Mouse (Mus musculus) liver, embryonic 13.5 days (tissue): ENCODE results near the gene Hist2h2be. TPM values are rescaled to one million over a fixed set of nuclear protein-coding genes. Genes with fewer than 3 reads are reported as not detected.
"Not testable (repeated sequence)": the region's sequence is repeated elsewhere in the genome, so short reads cannot be mapped to it uniquely, and the experiment has no call there.

Experiments used
- ATAC-seq: fragments of 200-750 bp; cut with Nextera tagmentation; 2 replicates; pipeline ENCODE4 v1.8.0; 2017; ENCODE audit warnings: low read depth, mild to moderate bottlenecking, moderate number of reproducible peaks, moderate library complexity
- DNase-seq: peaks from one replicate; pipeline ENCODE4 v3.0.0; 2022
- H3K27ac ChIP-seq: fragments of 300-500 bp; sonication (generic); 2 replicates; pipeline ENCODE4 v1.5.1; 2015; ENCODE audit warnings: moderate library complexity, mild to moderate bottlenecking, inconsistent platforms
- H3K27me3 ChIP-seq: fragments of 300-500 bp; sonication (generic); 2 replicates; pipeline ENCODE4 v1.6.1; 2015; ENCODE audit warnings: mild to moderate bottlenecking, inconsistent platforms
- H3K36me3 ChIP-seq: fragments of 300-500 bp; sonication (generic); 2 replicates; pipeline ENCODE4 v1.6.1; 2015; ENCODE audit warnings: mild to moderate bottlenecking, inconsistent platforms
- H3K4me1 ChIP-seq: fragments of 300-500 bp; sonication (generic); replicated peaks from 2 replicates; pipeline ENCODE4 v1.6.1; 2015; ENCODE audit warnings: inconsistent platforms
- H3K4me2 ChIP-seq: fragments of 300-500 bp; sonication (generic); 2 replicates; pipeline ENCODE4 v1.6.1; 2015; ENCODE audit warnings: inconsistent platforms, mild to moderate bottlenecking, moderate library complexity
- H3K4me3 ChIP-seq: fragments of 300-500 bp; sonication (generic); replicated peaks from 2 replicates; pipeline ENCODE4 v1.5.1; 2015; ENCODE audit warnings: mild to moderate bottlenecking, inconsistent platforms
- H3K9ac ChIP-seq: fragments of 300-500 bp; sonication (generic); 2 replicates; pipeline ENCODE4 v1.6.1; 2015; ENCODE audit warnings: mild to moderate bottlenecking, inconsistent platforms
- H3K9me3 ChIP-seq: fragments of 300-500 bp; sonication (generic); replicated peaks from 2 replicates; pipeline ENCODE4 v1.6.1; 2016; ENCODE audit warnings: inconsistent platforms
- WGBS: fragments of 180-500 bp; shearing (Covaris S2); methylation state at CpG from one replicate; pipeline ENCODE4 v1.1.7; 2015; ENCODE audit not compliant: insufficient replicate concordance; 5-methylcytosine and 5-hydroxymethylcytosine counted together
- polyA plus RNA-seq: library from polyadenylated mRNA; unstranded; fragments of >200 nt; fragmentation: Nextera tagmentation; extraction: Ambion mirVana; gene quantifications from 2 replicates; pipeline ENCODE4 v1.2.1, GENCODE M21; 2015

The Hist2h2be gene
- polyA plus RNA-seq, 1 experiment from 2014 or later: 5.4 TPM

- DNase-seq: no peak
- H3K4me3 ChIP-seq: peak overlapping the region; percentile 66
Observed at GRCm38 (mm10) chr3:96243921-96244572, 23.1 kb downstream of the Hist2h2be start.

GRCm38 (mm10) chr3:96245003-96245886, 24.3 kb downstream of the Hist2h2be start, which contains the start of gene Hist2h2aa1:
Gene Hist2h2aa1, plus strand, starts transcription at chr3:96245497.
- WGBS: under 1% methylated on average over 38 of the region's 88 CpGs
- DNase-seq (peak; percentile 83), ATAC-seq (peak; percentile 72)
- not testable (repeated sequence) for H3K36me3 ChIP-seq, H3K27me3 ChIP-seq, H3K9me3 ChIP-seq
- Histone ChIP-seq H3K4me3 (peak within 1 kb of the TSS; percentile 66), H3K27ac (peak within 1 kb of the TSS; percentile 98), H3K4me1 (peaks cover 73% of the 10 kb centered on the region), H3K4me2 (peak within 1 kb of the TSS; percentile 77), H3K9ac (peak within 1 kb of the TSS; percentile 91)

More at GRCm38 (mm10) chr3:96243921-96244572, 23.1 kb downstream of the Hist2h2be start:
- Histone ChIP-seq H3K27ac (peak overlapping the region; percentile 98), H3K4me1 (peaks cover 61% of the 10 kb centered on the region), H3K4me2 (peak overlapping the region; percentile 77), H3K36me3 (no peaks in the 10 kb centered on the region), H3K27me3 (no peaks in the 10 kb centered on the region), H3K9ac (peak overlapping the region; percentile 91), H3K9me3 (no peaks in the 10 kb centered on the region)
- no peak for ATAC-seq
- 63% methylated on average over 7 of the region's 7 CpGs for WGBS

- peak; percentile 61 for ATAC-seq
- not testable (repeated sequence) for H3K36me3 ChIP-seq, H3K27me3 ChIP-seq, H3K9me3 ChIP-seq, DNase-seq
- peak overlapping the region; percentile 44 for H3K4me3 ChIP-seq
- peak overlapping the region; percentile 47 for H3K4me2 ChIP-seq
- WGBS: 0% methylated on average over 10 of the region's 21 CpGs
- peak overlapping the region; percentile 63; the same call in 1 of the 2 replicates for H3K9ac ChIP-seq
- peaks cover 74% of the 10 kb centered on the region for H3K4me1 ChIP-seq
- H3K27ac ChIP-seq: peak overlapping the region; percentile 92
Observed at GRCm38 (mm10) chr3:96246018-96246417, 25.1 kb downstream of the Hist2h2be start.

DNA sequence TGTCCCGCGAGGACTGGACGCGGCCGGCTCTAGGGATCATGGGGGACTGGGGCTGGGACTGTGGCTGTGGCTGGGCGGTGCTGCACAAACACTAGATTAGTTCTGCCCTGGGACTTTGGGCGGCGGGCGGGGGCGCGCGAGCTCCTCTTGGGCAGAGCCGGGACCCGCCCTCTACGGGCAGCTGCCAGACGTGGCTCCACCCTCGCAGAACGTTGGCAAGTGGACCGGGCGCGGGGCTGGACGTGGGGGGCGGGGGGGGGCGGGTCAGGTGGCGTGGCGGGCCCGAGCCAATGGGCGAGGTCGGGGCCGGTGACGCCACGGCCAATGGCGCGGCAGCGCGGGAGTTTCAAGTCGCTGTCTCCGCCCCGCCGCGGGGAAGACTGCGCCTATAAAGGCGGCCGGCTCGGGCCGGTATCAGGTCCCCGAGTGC, 25.5 kb downstream of the Hist2h2be start, which contains the start of gene Hist2h3c1:
Gene Hist2h3c1, plus strand, starts transcription at position 259 of the 430 bp plus-strand sequence.
- peak within 1 kb of the TSS; percentile 69 for H3K4me2 ChIP-seq
- DNase-seq, H3K36me3 ChIP-seq, H3K9me3 ChIP-seq, H3K27me3 ChIP-seq: not testable (repeated sequence)
- peak within 1 kb of the TSS; percentile 93 for H3K27ac ChIP-seq
- no CpG with 5 or more reads among the region's 47 CpGs for WGBS
- H3K4me3 ChIP-seq: peak within 1 kb of the TSS; percentile 63
- peaks cover 72% of the 10 kb centered on the region for H3K4me1 ChIP-seq
- H3K9ac ChIP-seq: peak within 1 kb of the TSS; percentile 82
- ATAC-seq: peak; percentile 83

GRCm38 (mm10) chr3:96247356-96248140, 26.6 kb downstream of the Hist2h2be start:
- Histone ChIP-seq H3K4me2 (peak overlapping the region; percentile 69), H3K4me1 (peaks cover 66% of the 10 kb centered on the region), H3K4me3 (peak overlapping the region; percentile 63), H3K9me3 (no peaks in the 10 kb centered on the region), H3K27ac (peak overlapping the region; percentile 93), H3K36me3 (no peaks in the 10 kb centered on the region), H3K9ac (peak overlapping the region; percentile 82), H3K27me3 (no peaks in the 10 kb centered on the region)
- ATAC-seq (no peak), DNase-seq (no peak)
- WGBS: 2% methylated on average over 11 of the region's 11 CpGs

- DNase-seq (no peak), ATAC-seq (no peak)
- H3K27me3 ChIP-seq: no peaks in the 10 kb centered on the region
- no peaks in the 10 kb centered on the region for H3K9me3 ChIP-seq
- peak overlapping the region; percentile 82 for H3K9ac ChIP-seq
- peak overlapping the region; percentile 69 for H3K4me2 ChIP-seq
- peaks cover 67% of the 10 kb centered on the region for H3K4me1 ChIP-seq
- H3K4me3 ChIP-seq: peak overlapping the region; percentile 63
- 44% methylated on average over 6 of the region's 6 CpGs for WGBS
- no peaks in the 10 kb centered on the region for H3K36me3 ChIP-seq
- H3K27ac ChIP-seq: peak overlapping the region; percentile 93
Observed at GRCm38 (mm10) chr3:96248141-96249033, 27.5 kb downstream of the Hist2h2be start.

- Histone ChIP-seq H3K9me3 (no peaks in the 10 kb centered on the region), H3K27me3 (no peaks in the 10 kb centered on the region), H3K4me2 (peak overlapping the region; percentile 69), H3K36me3 (no peaks in the 10 kb centered on the region), H3K4me1 (peaks cover 67% of the 10 kb centered on the region), H3K9ac (peak overlapping the region; percentile 82), H3K27ac (peak overlapping the region; percentile 93), H3K4me3 (peak overlapping the region; percentile 63)
- DNase-seq (no peak), ATAC-seq (no peak)
- WGBS: 62% methylated on average over 4 of the region's 4 CpGs
Observed at GRCm38 (mm10) chr3:96249034-96249345, 28.1 kb downstream of the Hist2h2be start.

- ATAC-seq (no peak), DNase-seq (no peak)
- no peaks in the 10 kb centered on the region for H3K27me3 ChIP-seq
- H3K27ac ChIP-seq: peak overlapping the region; percentile 93
- peaks cover 75% of the 10 kb centered on the region for H3K4me1 ChIP-seq
- peak overlapping the region; percentile 32 for H3K4me2 ChIP-seq
- no peak overlapping the region for H3K4me3 ChIP-seq
- H3K36me3 ChIP-seq: no peaks in the 10 kb centered on the region
- H3K9me3 ChIP-seq: no peaks in the 10 kb centered on the region
- whole genome bisulfite sequencing: 49% methylated on average over 3 of the region's 3 CpGs
- H3K9ac ChIP-seq: peak overlapping the region; percentile 63
Observed at GRCm38 (mm10) chr3:96250890-96251289, 30.0 kb downstream of the Hist2h2be start.

DNA sequence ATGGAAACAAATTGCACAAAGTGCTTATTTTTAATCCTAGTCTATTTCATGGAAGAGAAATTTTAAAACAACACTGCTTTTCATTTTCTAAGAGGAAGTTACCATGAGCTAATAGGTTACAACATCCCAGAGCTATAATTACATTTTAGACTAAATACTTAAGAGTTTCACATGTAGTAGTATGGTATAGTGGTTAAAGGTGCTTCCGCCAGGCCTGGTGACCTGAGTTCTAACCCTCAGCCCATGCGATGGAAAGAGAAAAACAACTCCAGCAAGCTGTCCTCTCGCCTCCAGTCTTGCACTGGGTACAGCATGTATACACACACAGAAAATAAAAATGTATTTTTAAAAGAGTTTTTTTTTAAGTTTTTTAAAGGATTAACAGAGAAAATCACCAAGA, 30.9 kb downstream of the Hist2h2be start:
- no peak for ATAC-seq
- 73% methylated on average over 3 of the region's 3 CpGs for WGBS
- H3K9ac ChIP-seq: no peak overlapping the region
- peak overlapping the region; percentile 57; the same call in 1 of the 2 replicates for H3K27ac ChIP-seq
- H3K4me2 ChIP-seq: no peak overlapping the region
- H3K4me1 ChIP-seq: peaks cover 82% of the 10 kb centered on the region
- H3K36me3 ChIP-seq: no peaks in the 10 kb centered on the region
- no peak overlapping the region for H3K4me3 ChIP-seq
- H3K27me3 ChIP-seq: no peaks in the 10 kb centered on the region
- DNase-seq: no peak
- H3K9me3 ChIP-seq: no peaks in the 10 kb centered on the region

DNA sequence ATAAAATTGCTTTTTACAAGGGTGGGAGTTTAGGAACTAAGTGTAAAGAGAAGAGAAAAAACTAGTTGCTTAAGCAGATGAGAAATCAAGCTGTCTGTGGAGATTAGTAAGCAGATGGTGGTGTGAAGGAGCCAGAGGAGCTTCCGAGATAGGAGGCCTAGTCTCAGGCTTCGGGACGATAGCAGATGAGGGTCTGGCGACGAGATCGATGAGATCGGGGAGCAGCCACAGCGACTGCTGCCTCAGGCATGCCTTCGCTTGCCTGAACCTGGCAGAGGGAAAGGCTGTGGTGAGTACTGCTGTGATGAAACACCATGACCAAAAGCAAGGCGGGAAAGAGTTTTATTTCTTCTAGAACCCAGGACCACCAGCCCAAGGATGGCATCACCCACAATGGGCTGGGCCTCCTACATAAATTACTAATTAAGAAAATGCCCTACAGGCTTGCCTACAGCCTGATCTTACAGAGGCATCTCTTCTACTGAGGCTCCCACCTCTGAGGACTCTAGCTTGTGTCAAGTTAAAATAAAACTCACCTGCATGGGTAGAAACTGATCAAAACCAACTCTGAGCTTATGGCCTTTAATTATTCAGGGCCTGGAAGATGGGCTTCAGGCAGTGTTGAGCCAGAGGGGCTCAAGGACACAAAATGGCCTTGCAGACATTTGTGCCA, 33.9 kb downstream of the Hist2h2be start:
- H3K36me3 ChIP-seq: no peaks in the 10 kb centered on the region
- H3K4me3 ChIP-seq: peak overlapping the region; percentile 20; the same call in 1 of the 2 replicates
- H3K4me2 ChIP-seq: peak overlapping the region; percentile 49
- H3K4me1 ChIP-seq: peaks cover 66% of the 10 kb centered on the region
- no peaks in the 10 kb centered on the region for H3K27me3 ChIP-seq
- peak overlapping the region; percentile 68 for H3K9ac ChIP-seq
- peak overlapping the region; percentile 89 for H3K27ac ChIP-seq
- H3K9me3 ChIP-seq: no peaks in the 10 kb centered on the region
- 10% methylated on average over 10 of the region's 10 CpGs for WGBS
- DNase-seq (peak; percentile 77), ATAC-seq (peak; percentile 93)
